ENCODE assay signal across 9 mouse cellular contexts in the genomic region with DNA sequence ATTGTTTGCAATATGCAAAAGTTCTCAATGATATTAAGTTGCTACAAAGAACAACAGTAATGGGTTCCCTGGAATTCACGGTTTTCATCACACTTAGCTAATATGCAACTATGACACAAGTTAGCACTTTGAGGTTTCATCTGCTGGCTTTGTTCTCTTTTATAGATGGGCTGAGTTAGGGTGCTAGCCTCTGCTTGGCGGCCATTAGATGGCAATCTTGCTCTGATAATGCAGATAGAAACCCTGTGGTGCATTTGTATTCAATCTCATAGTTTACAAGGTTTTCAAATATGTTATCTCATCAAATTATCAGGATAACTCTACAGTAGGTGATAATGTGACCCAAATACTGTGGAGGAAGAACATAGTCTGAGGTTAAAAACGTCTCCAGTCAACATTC.
DNase-seq lines count a peak whose midpoint lies in the region; ATAC-seq and TF ChIP-seq lines count a peak whose summit lies in the region.
"Had no signal": no experiment of that assay in that cellular context is flagged by ENCODE, and none has a peak within 500 bp of the region (broad histone marks: within the 10 kb centered on the region; RNA-seq: fewer than 3 reads in every experiment).

No protein-coding gene starts in this region.

- no peak for TF ChIP-seq EP300 in heart, adult 2 months (IDR thresholded peaks at IDR 0.05; ENCODE audit: insufficient read depth, low read depth, low read length)

- H3K36me3 ChIP-seq in heart, adult 2 months (ENCODE audit: control insufficient read depth, insufficient read depth, low read length) = no peaks in the 10 kb centered on the region
- H3K36me3 ChIP-seq in lung, embryonic 16.5 days (ENCODE audit: control insufficient read depth, insufficient read depth, low read length) = no peaks in the 10 kb centered on the region
- no peaks in the 10 kb centered on the region for H3K36me3 ChIP-seq in forebrain, embryonic 16.5 days (ENCODE audit: control insufficient read depth, insufficient read depth)
- H3K36me3 ChIP-seq in heart, embryonic 12.5 days = no peaks in the 10 kb centered on the region
- H3K36me3 ChIP-seq: limb, embryonic 13.5 days had no signal

- TF ChIP-seq POLR2A in heart, adult 2 months (IDR thresholded peaks at IDR 0.05; ENCODE audit: insufficient read depth, low read depth, low read length) = no peak

- 0 out of 2 replicates have a peak, but pooled peaks have one; percentile 57 for ATAC-seq in lung, embryonic 16.5 days (ENCODE audit: low read depth)
- ATAC-seq in forebrain, embryonic 16.5 days = peak; percentile 84
- ATAC-seq in heart, embryonic 12.5 days (ENCODE audit: insufficient number of reproducible peaks, low FRiP score) = no peak

- H3K9me3 ChIP-seq in lung, embryonic 16.5 days (ENCODE audit: control insufficient read depth, low read length) = no peaks in the 10 kb centered on the region
- H3K9me3 ChIP-seq in forebrain, embryonic 16.5 days (ENCODE audit: control insufficient read depth, low read length) = no peaks in the 10 kb centered on the region
- H3K9me3 ChIP-seq in heart, embryonic 12.5 days (replicated peaks) = no peaks in the 10 kb centered on the region
- H3K9me3 ChIP-seq: limb, embryonic 13.5 days had no signal

- 20% methylated on average over 3 of the region's 3 CpGs for WGBS in heart, adult 2 months
- 17% methylated on average over 3 of the region's 3 CpGs for WGBS in lung, embryonic 16.5 days
- WGBS in forebrain, embryonic 16.5 days = 29% methylated on average over 3 of the region's 3 CpGs
- 29% methylated on average over 3 of the region's 3 CpGs for WGBS in heart, embryonic 12.5 days

- H3K27ac ChIP-seq in heart, adult 2 months = no peak overlapping the region
- H3K27ac ChIP-seq in lung, embryonic 16.5 days (ENCODE audit: low read length) = no peak overlapping the region
- H3K27ac ChIP-seq in forebrain, embryonic 16.5 days (ENCODE audit: low read length) = no peak overlapping the region
- H3K27ac ChIP-seq in heart, embryonic 12.5 days (ENCODE audit: poor library complexity, severe bottlenecking) = no peak overlapping the region
- H3K27ac ChIP-seq: limb, embryonic 13.5 days had no signal

- no peak for DNase-seq in heart, adult 2 months
- DNase-seq in heart, adult 11 months = no peak
- DNase-seq in lung, postnatal 4 days = no peak
- DNase-seq in retina, postnatal 1 day = peak; percentile 65
- no peak for DNase-seq in cerebellum, adult 11-12 months

- no peaks in the 10 kb centered on the region for H3K4me1 ChIP-seq in heart, adult 2 months (ENCODE audit: control insufficient read depth, insufficient read depth, low read length)
- H3K4me1 ChIP-seq in lung, embryonic 16.5 days (replicated peaks; ENCODE audit: control insufficient read depth, insufficient read depth, low read length) = no peaks in the 10 kb centered on the region
- no peaks in the 10 kb centered on the region for H3K4me1 ChIP-seq in forebrain, embryonic 16.5 days (replicated peaks; ENCODE audit: control insufficient read depth, insufficient read depth, low read length)
- no peaks in the 10 kb centered on the region for H3K4me1 ChIP-seq in heart, embryonic 12.5 days (replicated peaks)
- H3K4me1 ChIP-seq: limb, embryonic 13.5 days had no signal

- TF ChIP-seq CTCF in heart, adult 2 months (IDR thresholded peaks at IDR 0.05) = peak; percentile 56

- no peak overlapping the region for H3K4me2 ChIP-seq in lung, embryonic 16.5 days (ENCODE audit: low read depth, low read length)
- no peak overlapping the region for H3K4me2 ChIP-seq in forebrain, embryonic 16.5 days (ENCODE audit: low read length)
- H3K4me2 ChIP-seq in heart, embryonic 12.5 days = no peak overlapping the region
- H3K4me2 ChIP-seq: limb, embryonic 13.5 days had no signal

- no peak overlapping the region for H3K4me3 ChIP-seq in heart, adult 2 months
- H3K4me3 ChIP-seq in lung, embryonic 16.5 days (ENCODE audit: low read length) = no peak overlapping the region
- no peak overlapping the region for H3K4me3 ChIP-seq in forebrain, embryonic 16.5 days (replicated peaks; ENCODE audit: low read length)
- no peak overlapping the region for H3K4me3 ChIP-seq in heart, embryonic 12.5 days
- H3K4me3 ChIP-seq: limb, embryonic 13.5 days had no signal

- no peaks in the 10 kb centered on the region for H3K27me3 ChIP-seq in heart, adult 2 months (ENCODE audit: control insufficient read depth, insufficient read depth, low read length)
- no peaks in the 10 kb centered on the region for H3K27me3 ChIP-seq in lung, embryonic 16.5 days (ENCODE audit: control insufficient read depth, insufficient read depth, low read depth, low read length)
- H3K27me3 ChIP-seq in forebrain, embryonic 16.5 days (replicated peaks; ENCODE audit: control insufficient read depth, insufficient read depth, low read length) = no peaks in the 10 kb centered on the region
- H3K27me3 ChIP-seq in heart, embryonic 12.5 days (replicated peaks) = no peaks in the 10 kb centered on the region
- H3K27me3 ChIP-seq: limb, embryonic 13.5 days had no signal

- no peak overlapping the region for H3K9ac ChIP-seq in heart, adult 2 months (ENCODE audit: low read depth, low read length)
- H3K9ac ChIP-seq in lung, embryonic 16.5 days (ENCODE audit: low read length) = no peak overlapping the region
- no peak overlapping the region for H3K9ac ChIP-seq in forebrain, embryonic 16.5 days (replicated peaks; ENCODE audit: low read depth, low read length)
- no peak overlapping the region for H3K9ac ChIP-seq in heart, embryonic 12.5 days
- H3K9ac ChIP-seq: limb, embryonic 13.5 days had no signal

- no peaks in the 10 kb centered on the region for H3K79me2 ChIP-seq in heart, adult 2 months (replicated peaks; ENCODE audit: control insufficient read depth, insufficient read depth, low read length)

- intact Hi-C loops in heart, adult 2 months (cut with DNase I) = loop anchor here (5.0 kb wide), 1 partner anchor 50 kb away; no protein-coding TSS in a partner anchor
